Mouse (Mus musculus): ENCODE measurements at regions not wholly inside any gene's neighbourhood (a gene's known extent, or its start where the extent isn't known, plus 50 kb on each side); places are given as distances from the start of the nearest gene placed in this dataset.

GRCm38 (mm10) chr3:38553470-38554043 lies 68.9 kb upstream of the Ankrd50 start:
- TF ChIP-seq CTCF (IDR thresholded peaks at IDR 0.05; ENCODE audit: low read depth) (no peak), EP300 (IDR thresholded peaks at IDR 0.05; ENCODE audit: low read depth) (no peak)
